Mouse (Mus musculus): ENCODE data around the gene Bet1l. TPM values are rescaled to one million over a fixed set of nuclear protein-coding genes. Genes with fewer than 3 reads are reported as not detected.
"Not testable (repeated sequence)": the region's sequence is repeated elsewhere in the genome, so short reads cannot be mapped to it uniquely, and the experiment has no call there.

Gene Bet1l
- polyA plus RNA-seq (2015; fragmentation: Nextera tagmentation; extraction: Ambion mirVana) = 42.8 and 52.4 TPM in 2 replicates

GRCm38 (mm10) chr7:140857550-140858505 lies at the start of gene Bet1l:
Bet1l (minus strand) TSS chr7:140857577.
- peak; percentile 4 for DNase-seq (ENCODE audit: low spot score)

- DNase-seq (ENCODE audit: low spot score) = no peak
Measured at GRCm38 (mm10) chr7:140907131-140907530, 49.8 kb upstream of the Bet1l start.

- DNase-seq (ENCODE audit: low spot score) = no peak
Measured at GRCm38 (mm10) chr7:140905642-140906081, 48.3 kb upstream of the Bet1l start.

- DNase-seq (ENCODE audit: low spot score) = peak; percentile 77
Measured at GRCm38 (mm10) chr7:140903212-140903611, 45.8 kb upstream of the Bet1l start.

- no peak for DNase-seq (ENCODE audit: low spot score)
Measured at GRCm38 (mm10) chr7:140902036-140902875, 44.9 kb upstream of the Bet1l start.

GRCm38 (mm10) chr7:140900220-140900619 lies 42.8 kb upstream of the Bet1l start, which contains the start of gene Cox8b:
Cox8b (minus strand) TSS chr7:140900446.
- DNase-seq (ENCODE audit: low spot score) = no peak

- DNase-seq (ENCODE audit: low spot score) = no peak
Measured at GRCm38 (mm10) chr7:140899121-140899520, 41.7 kb upstream of the Bet1l start.

- no peak for DNase-seq (ENCODE audit: low spot score)
Measured at GRCm38 (mm10) chr7:140897863-140898262, 40.5 kb upstream of the Bet1l start.

- DNase-seq (ENCODE audit: low spot score) = no peak
Measured at GRCm38 (mm10) chr7:140894611-140895010, 37.2 kb upstream of the Bet1l start.

- DNase-seq (ENCODE audit: low spot score) = no peak
Measured at GRCm38 (mm10) chr7:140894031-140894430, 36.7 kb upstream of the Bet1l start.

GRCm38 (mm10) chr7:140890636-140891035 lies 33.3 kb upstream of the Bet1l start:
- DNase-seq (ENCODE audit: low spot score) = not testable (repeated sequence)

GRCm38 (mm10) chr7:140882469-140882803 lies 25.1 kb upstream of the Bet1l start:
- no peak for DNase-seq (ENCODE audit: low spot score)

- peak; percentile 94 for DNase-seq (ENCODE audit: low spot score)
Measured at GRCm38 (mm10) chr7:140881696-140882468, 24.5 kb upstream of the Bet1l start, which contains the start of the genes Psmd13 and Sirt3. Psmd13 (plus strand) TSS chr7:140881968. Sirt3 (minus strand) TSS chr7:140882309.

- DNase-seq (ENCODE audit: low spot score) = no peak
Measured at GRCm38 (mm10) chr7:140880865-140881515, 23.6 kb upstream of the Bet1l start.

GRCm38 (mm10) chr7:140880419-140880818 lies 23.0 kb upstream of the Bet1l start:
- DNase-seq (ENCODE audit: low spot score) = no peak

- DNase-seq (ENCODE audit: low spot score) = peak; percentile 68
Measured at GRCm38 (mm10) chr7:140879355-140879754, 22.0 kb upstream of the Bet1l start.

- no peak for DNase-seq (ENCODE audit: low spot score)
Measured at GRCm38 (mm10) chr7:140877364-140877763, 20.0 kb upstream of the Bet1l start.

GRCm38 (mm10) chr7:140874224-140874623 lies 16.8 kb upstream of the Bet1l start:
- DNase-seq (ENCODE audit: low spot score) = no peak

- DNase-seq (ENCODE audit: low spot score) = no peak
Measured at GRCm38 (mm10) chr7:140864761-140865160, 7.4 kb upstream of the Bet1l start.

GRCm38 (mm10) chr7:140860728-140861127 lies 3.4 kb upstream of the Bet1l start:
- no peak for DNase-seq (ENCODE audit: low spot score)
